Mouse (Mus musculus): ENCODE results near the gene Ltf. TPM values are rescaled to one million over a fixed set of nuclear protein-coding genes. Genes with fewer than 3 reads are reported as not detected.

Ltf gene
- polyA plus RNA-seq, 1 experiment from 2014 or later: 0.54 TPM

DNA sequence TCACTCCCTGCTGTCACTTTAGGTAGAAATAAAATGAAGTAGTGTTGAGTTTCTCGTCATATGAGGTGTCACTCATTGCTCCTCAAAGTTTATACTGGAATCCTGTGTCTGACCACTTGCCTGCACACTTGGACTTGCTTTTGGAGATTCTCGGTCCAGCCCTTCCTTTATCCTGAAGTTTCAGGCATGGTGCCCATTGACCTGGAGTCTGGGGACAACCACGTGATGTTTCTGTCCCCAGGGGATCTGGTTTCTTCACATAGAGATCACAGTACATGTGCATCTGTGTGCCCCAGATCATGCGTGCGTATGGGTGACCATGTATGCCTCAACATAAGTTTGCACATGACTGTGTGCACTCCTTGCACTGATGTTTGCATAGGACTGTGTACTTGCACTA, 23.2 kb downstream of the Ltf start:
- 90% methylated on average over 5 of the region's 5 CpGs for WGBS
- ATAC-seq: no peak

GRCm38 (mm10) chr9:111046222-111046621, 27.2 kb downstream of the Ltf start:
- Histone ChIP-seq H3K4me3 (replicated peaks) (no peak overlapping the region), H3K4me2 (replicated peaks) (no peak overlapping the region), H3K9me3 (no peaks in the 10 kb centered on the region), H3K27me3 (no peaks in the 10 kb centered on the region), H3K36me3 (no peaks in the 10 kb centered on the region), H3K27ac (no peak overlapping the region), H3K9ac (replicated peaks) (no peak overlapping the region), H3K4me1 (replicated peaks) (no peaks in the 10 kb centered on the region)
- 92% methylated on average over 3 of the region's 3 CpGs for WGBS
- ATAC-seq: no peak

More for the DNA sequence above, 23.2 kb downstream of the Ltf start:
- no peaks in the 10 kb centered on the region for H3K9me3 ChIP-seq
- no peaks in the 10 kb centered on the region for H3K27me3 ChIP-seq
- H3K27ac ChIP-seq: no peak overlapping the region
- H3K4me1 ChIP-seq (replicated peaks): no peaks in the 10 kb centered on the region
- H3K4me2 ChIP-seq (replicated peaks): no peak overlapping the region
- H3K36me3 ChIP-seq: no peaks in the 10 kb centered on the region
- no peak overlapping the region for H3K9ac ChIP-seq (replicated peaks)
- no peak overlapping the region for H3K4me3 ChIP-seq (replicated peaks)

GRCm38 (mm10) chr9:111047266-111047665, 28.2 kb downstream of the Ltf start:
- no peak for ATAC-seq
- Histone ChIP-seq H3K4me3 (replicated peaks) (no peak overlapping the region), H3K9me3 (no peaks in the 10 kb centered on the region), H3K27ac (no peak overlapping the region), H3K4me2 (replicated peaks) (no peak overlapping the region), H3K4me1 (replicated peaks) (no peaks in the 10 kb centered on the region), H3K9ac (replicated peaks) (no peak overlapping the region), H3K36me3 (no peaks in the 10 kb centered on the region), H3K27me3 (no peaks in the 10 kb centered on the region)
- WGBS: 97% methylated on average over 5 of the region's 5 CpGs

DNA sequence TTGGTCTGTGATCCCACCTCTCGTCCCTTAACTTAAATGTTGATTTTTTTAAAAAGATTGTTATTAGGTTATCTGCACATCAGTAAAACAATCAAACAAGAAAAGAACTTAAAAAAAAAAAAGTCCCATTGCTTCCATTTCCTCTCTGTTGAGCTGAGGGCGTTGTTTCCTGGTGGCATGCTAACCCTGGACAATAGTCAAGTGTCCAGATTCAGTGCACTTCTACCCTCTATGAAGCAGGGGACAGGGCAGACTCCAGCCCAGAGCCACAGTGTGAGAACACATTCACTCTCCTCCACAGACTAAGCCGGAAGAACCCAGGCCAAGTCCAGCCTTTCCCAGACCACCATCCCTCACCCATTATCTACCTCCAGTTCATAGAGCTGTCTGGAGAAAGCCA, 29.4 kb downstream of the Ltf start:
- no peaks in the 10 kb centered on the region for H3K4me1 ChIP-seq (replicated peaks)
- 84% methylated on average over 3 of the region's 3 CpGs for WGBS
- H3K27me3 ChIP-seq: no peaks in the 10 kb centered on the region
- no peak overlapping the region for H3K4me3 ChIP-seq (replicated peaks)
- no peak overlapping the region for H3K4me2 ChIP-seq (replicated peaks)
- no peak overlapping the region for H3K9ac ChIP-seq (replicated peaks)
- H3K36me3 ChIP-seq: no peaks in the 10 kb centered on the region
- no peaks in the 10 kb centered on the region for H3K9me3 ChIP-seq
- ATAC-seq: no peak
- no peak overlapping the region for H3K27ac ChIP-seq

GRCm38 (mm10) chr9:111054923-111055322, 35.9 kb downstream of the Ltf start:
- 92% methylated on average over 9 of the region's 9 CpGs for WGBS
- Histone ChIP-seq H3K4me3 (replicated peaks) (no peak overlapping the region), H3K27ac (no peak overlapping the region), H3K4me1 (replicated peaks) (no peaks in the 10 kb centered on the region), H3K9me3 (no peaks in the 10 kb centered on the region), H3K4me2 (replicated peaks) (no peak overlapping the region), H3K9ac (replicated peaks) (no peak overlapping the region), H3K27me3 (no peaks in the 10 kb centered on the region), H3K36me3 (no peaks in the 10 kb centered on the region)
- ATAC-seq: no peak

GRCm38 (mm10) chr9:111055800-111056518, 36.9 kb downstream of the Ltf start:
- H3K36me3 ChIP-seq: no peaks in the 10 kb centered on the region
- 85% methylated on average over 29 of the region's 29 CpGs for WGBS
- H3K27ac ChIP-seq: no peak overlapping the region
- no peaks in the 10 kb centered on the region for H3K9me3 ChIP-seq
- H3K4me3 ChIP-seq (replicated peaks): no peak overlapping the region
- H3K4me2 ChIP-seq (replicated peaks): peak overlapping the region; percentile 22; the same call in 1 of the 2 replicates
- no peaks in the 10 kb centered on the region for H3K4me1 ChIP-seq (replicated peaks)
- no peaks in the 10 kb centered on the region for H3K27me3 ChIP-seq
- ATAC-seq: no peak
- H3K9ac ChIP-seq (replicated peaks): no peak overlapping the region

DNA sequence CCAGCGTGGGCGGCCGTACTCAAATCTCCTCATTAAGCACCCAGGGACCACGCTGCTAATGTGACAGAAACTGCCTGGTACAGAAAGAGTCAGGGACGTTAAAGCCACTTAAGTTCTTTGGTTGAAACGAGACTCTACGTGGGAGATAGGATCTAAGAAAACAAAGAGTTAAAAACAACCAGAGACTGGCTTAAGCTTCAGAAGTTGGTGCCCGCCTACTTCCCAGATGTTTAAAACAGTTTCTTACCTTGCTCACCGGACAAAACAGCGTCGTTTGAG, 37.4 kb downstream of the Ltf start:
- Histone ChIP-seq H3K36me3 (no peaks in the 10 kb centered on the region), H3K9me3 (no peaks in the 10 kb centered on the region), H3K4me3 (replicated peaks) (no peak overlapping the region), H3K4me1 (replicated peaks) (no peaks in the 10 kb centered on the region), H3K9ac (replicated peaks) (no peak overlapping the region), H3K27ac (no peak overlapping the region), H3K4me2 (replicated peaks) (peak overlapping the region; percentile 22; the same call in 1 of the 2 replicates), H3K27me3 (no peaks in the 10 kb centered on the region)
- 39% methylated on average over 11 of the region's 11 CpGs for WGBS
- no peak for ATAC-seq

GRCm38 (mm10) chr9:111056798-111057543, 37.9 kb downstream of the Ltf start, which contains the start of gene Ccrl2:
Ccrl2 (minus strand) TSS chr9:111057519.
- H3K4me3 ChIP-seq (replicated peaks): no peak within 1 kb of the TSS
- H3K9ac ChIP-seq (replicated peaks): no peak within 1 kb of the TSS
- peak within 1 kb of the TSS; percentile 22; the same call in 1 of the 2 replicates for H3K4me2 ChIP-seq (replicated peaks)
- H3K27ac ChIP-seq: no peak within 1 kb of the TSS
- H3K4me1 ChIP-seq (replicated peaks): no peaks in the 10 kb centered on the region
- no peak for ATAC-seq
- no peaks in the 10 kb centered on the region for H3K27me3 ChIP-seq
- H3K36me3 ChIP-seq: no peaks in the 10 kb centered on the region
- H3K9me3 ChIP-seq: no peaks in the 10 kb centered on the region
- 66% methylated on average over 17 of the region's 17 CpGs for WGBS

DNA sequence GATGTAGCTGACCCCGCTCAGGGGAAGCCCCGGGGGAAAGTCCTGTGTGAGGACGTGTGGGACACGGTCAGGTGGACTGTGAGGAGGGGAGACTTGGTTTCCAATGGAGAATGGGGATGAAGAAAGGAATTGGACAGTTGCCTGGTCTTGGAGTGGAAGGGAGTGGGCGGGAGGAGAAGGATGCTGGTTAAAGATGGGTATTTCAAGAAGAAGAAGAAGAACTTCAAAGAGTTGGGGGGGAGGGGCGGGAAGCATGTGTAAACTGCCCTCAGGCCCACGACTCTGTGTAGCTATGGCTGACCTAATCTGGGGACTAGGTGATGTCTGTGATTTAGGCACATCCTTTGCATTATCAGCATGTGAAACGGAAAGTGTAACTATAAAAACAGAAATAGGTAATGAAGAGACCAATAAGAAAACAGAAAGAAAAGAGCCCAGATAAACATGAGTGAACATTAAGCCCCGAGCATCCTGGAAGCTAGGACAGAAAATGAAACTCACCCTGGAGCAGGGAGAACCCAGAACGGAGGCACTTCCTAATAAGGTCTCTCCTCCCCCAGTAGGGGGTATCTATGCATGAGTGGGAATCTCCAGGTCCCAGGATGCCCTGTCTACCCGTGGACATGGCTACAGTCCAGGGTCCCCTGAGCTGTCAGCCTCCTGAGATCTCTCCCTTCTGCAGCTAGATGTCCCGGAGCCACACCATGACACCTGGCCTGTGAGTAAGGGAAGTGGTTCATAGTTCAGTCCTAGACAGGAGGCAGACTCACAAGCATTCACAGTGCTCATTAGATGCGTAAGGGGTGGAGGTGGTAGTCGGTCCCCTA, 38.7 kb downstream of the Ltf start:
- no peaks in the 10 kb centered on the region for H3K4me1 ChIP-seq (replicated peaks)
- H3K27ac ChIP-seq: no peak overlapping the region
- H3K4me3 ChIP-seq (replicated peaks): no peak overlapping the region
- no peak overlapping the region for H3K9ac ChIP-seq (replicated peaks)
- no peaks in the 10 kb centered on the region for H3K9me3 ChIP-seq
- 76% methylated on average over 14 of the region's 14 CpGs for WGBS
- ATAC-seq: no peak
- no peaks in the 10 kb centered on the region for H3K27me3 ChIP-seq
- H3K36me3 ChIP-seq: no peaks in the 10 kb centered on the region
- H3K4me2 ChIP-seq (replicated peaks): no peak overlapping the region

DNA sequence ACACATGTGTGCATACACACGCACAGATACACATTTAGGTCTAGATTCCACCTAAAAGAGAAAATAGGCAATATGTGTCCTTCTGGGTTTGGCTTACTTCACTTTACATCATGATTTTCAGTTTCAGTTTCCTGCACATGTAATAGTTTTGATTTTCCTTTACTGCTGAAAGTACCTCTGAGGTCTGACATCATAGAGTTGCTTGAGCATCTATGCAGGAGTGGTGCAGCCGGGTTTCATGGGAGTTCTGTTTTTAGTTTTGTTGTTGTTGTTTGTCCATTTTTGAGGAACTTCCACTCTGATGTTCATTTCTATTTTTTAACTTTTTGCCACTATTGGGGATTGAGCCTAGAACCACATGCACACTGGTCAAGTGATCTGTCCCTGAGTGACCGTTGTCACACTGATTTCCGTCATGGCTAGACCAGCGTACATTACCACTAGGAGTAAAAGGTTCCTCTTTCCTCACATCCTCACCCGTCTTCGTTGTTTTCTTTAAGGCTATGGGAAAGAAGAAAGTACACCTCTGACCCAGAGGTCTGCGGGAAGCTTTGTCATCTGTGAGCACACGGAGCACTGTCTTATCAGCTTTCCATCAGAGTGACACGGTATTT, 40.0 kb downstream of the Ltf start:
- Histone ChIP-seq H3K9me3 (no peaks in the 10 kb centered on the region), H3K4me2 (replicated peaks) (no peak overlapping the region), H3K4me3 (replicated peaks) (no peak overlapping the region), H3K9ac (replicated peaks) (no peak overlapping the region), H3K36me3 (no peaks in the 10 kb centered on the region), H3K27me3 (no peaks in the 10 kb centered on the region), H3K27ac (no peak overlapping the region), H3K4me1 (replicated peaks) (no peaks in the 10 kb centered on the region)
- ATAC-seq: no peak
- WGBS: 83% methylated on average over 10 of the region's 10 CpGs

- 82% methylated on average over 5 of the region's 5 CpGs for WGBS
- H3K36me3 ChIP-seq: no peaks in the 10 kb centered on the region
Observed at GRCm38 (mm10) chr9:111062840-111063239, 43.8 kb downstream of the Ltf start.

DNA sequence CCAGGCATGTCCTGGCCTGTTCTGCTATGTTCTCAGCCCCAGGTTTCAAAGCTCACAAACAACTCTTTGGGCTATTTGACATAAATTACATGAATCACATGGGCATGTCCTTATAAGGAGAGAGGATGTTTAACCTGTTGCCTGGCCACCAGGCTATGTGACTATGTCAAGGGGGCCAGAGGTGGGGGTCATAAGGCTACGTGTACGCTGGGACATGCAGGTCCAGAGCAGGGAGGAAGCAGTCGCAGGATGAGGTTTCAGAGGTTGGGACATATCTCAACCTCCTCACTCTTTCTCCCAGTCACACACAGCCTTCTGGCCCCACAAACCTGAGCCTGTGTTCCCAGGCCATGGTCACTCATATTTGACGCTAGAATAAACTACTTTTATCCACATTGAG, 48.0 kb downstream of the Ltf start:
- Histone ChIP-seq H3K4me1 (replicated peaks) (peaks cover 4% of the 10 kb centered on the region; the same call in 1 of the 2 replicates), H3K27ac (no peak overlapping the region), H3K9ac (replicated peaks) (no peak overlapping the region), H3K4me2 (replicated peaks) (no peak overlapping the region), H3K27me3 (no peaks in the 10 kb centered on the region), H3K4me3 (replicated peaks) (no peak overlapping the region), H3K9me3 (no peaks in the 10 kb centered on the region), H3K36me3 (no peaks in the 10 kb centered on the region)
- WGBS: 92% methylated on average over 4 of the region's 4 CpGs
- ATAC-seq: no peak

More at GRCm38 (mm10) chr9:111062840-111063239, 43.8 kb downstream of the Ltf start:
- H3K9me3 ChIP-seq: no peaks in the 10 kb centered on the region
- H3K27ac ChIP-seq: no peak overlapping the region
- no peak overlapping the region for H3K4me3 ChIP-seq (replicated peaks)
- no peaks in the 10 kb centered on the region for H3K4me1 ChIP-seq (replicated peaks)
- H3K4me2 ChIP-seq (replicated peaks): no peak overlapping the region
- no peak overlapping the region for H3K9ac ChIP-seq (replicated peaks)
- no peak for ATAC-seq
- no peaks in the 10 kb centered on the region for H3K27me3 ChIP-seq
